Mouse (Mus musculus): ENCODE measurements around the gene Rasgef1b. TPM values are rescaled to one million over a fixed set of nuclear protein-coding genes. Genes with fewer than 3 reads are reported as not detected.

Gene Rasgef1b
- polyA plus RNA-seq, 1 experiment from 2014 or later, result 16.3 TPM

DNA sequence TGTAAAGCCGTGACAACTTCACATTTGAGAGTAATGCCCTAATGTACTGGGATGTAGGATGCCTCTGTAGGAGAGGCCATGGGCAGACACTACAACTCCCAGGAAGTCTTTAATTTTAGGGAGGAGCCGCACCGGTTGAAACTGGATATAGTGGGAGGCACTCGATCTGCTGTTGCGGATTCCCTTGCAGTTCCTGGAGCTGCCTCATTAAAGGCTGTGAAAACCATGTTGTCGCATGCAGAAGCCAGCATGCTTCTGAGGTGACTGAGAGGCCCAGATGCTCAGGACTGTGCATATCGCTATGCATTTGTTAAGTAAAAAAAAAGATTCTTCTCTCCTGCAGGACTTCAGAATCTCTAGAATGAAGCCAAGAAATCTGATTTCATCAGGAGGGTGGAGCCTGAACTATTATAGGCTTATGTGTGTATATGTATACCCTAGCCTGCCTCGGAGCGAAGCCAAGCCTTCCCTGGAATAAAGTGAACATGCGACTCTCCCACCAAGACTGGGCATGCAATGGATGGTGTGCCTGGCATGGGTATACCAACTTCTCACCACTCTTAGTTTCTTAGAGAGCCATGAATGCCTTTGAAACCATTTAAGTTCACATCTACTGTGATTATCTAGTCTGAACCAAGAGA, 130.3 kb downstream of the Rasgef1b start:
- WGBS, result 43% methylated on average over 10 of the region's 10 CpGs
- H3K27ac ChIP-seq, result no peak overlapping the region
- H3K9me3 ChIP-seq, result no peaks in the 10 kb centered on the region
- no peak overlapping the region for H3K4me2 ChIP-seq
- no peak; the same call in 1 of the 2 replicates for ATAC-seq (ENCODE audit: borderline replicate concordance, extremely low read depth, low FRiP score, low TSS enrichment)
- no peak overlapping the region for H3K9ac ChIP-seq
- H3K4me3 ChIP-seq, result no peak overlapping the region
- H3K27me3 ChIP-seq, result no peaks in the 10 kb centered on the region
- H3K4me1 ChIP-seq, result peaks cover 11% of the 10 kb centered on the region; the same call in 1 of the 2 replicates
- H3K36me3 ChIP-seq, result no peaks in the 10 kb centered on the region

DNA sequence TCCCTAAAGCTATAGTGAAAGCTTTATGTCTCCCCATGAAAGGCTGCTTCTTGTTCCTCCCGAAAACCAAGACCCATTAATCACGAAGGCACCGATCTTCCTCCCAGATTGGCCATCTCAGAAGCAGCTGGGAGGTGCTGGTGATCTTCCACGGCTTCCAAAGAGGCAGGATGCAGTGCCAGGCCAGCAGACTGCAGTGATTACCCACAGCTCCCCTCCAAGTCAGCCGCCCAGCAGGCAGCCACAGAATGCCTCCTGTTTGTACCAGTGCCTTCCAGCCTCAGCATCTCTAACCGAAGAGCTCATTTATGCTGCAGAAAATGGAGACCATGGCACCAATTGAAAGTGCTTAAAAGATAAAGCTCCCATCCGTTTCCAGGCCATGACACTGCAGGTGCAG, 131.2 kb downstream of the Rasgef1b start:
- Histone ChIP-seq H3K27me3 (no peaks in the 10 kb centered on the region), H3K4me2 (no peak overlapping the region), H3K9ac (no peak overlapping the region), H3K4me1 (peaks cover 11% of the 10 kb centered on the region; the same call in 1 of the 2 replicates), H3K27ac (no peak overlapping the region), H3K9me3 (no peaks in the 10 kb centered on the region), H3K4me3 (no peak overlapping the region), H3K36me3 (no peaks in the 10 kb centered on the region)
- no peak for ATAC-seq (ENCODE audit: borderline replicate concordance, extremely low read depth, low FRiP score, low TSS enrichment)
- WGBS, result 40% methylated on average over 7 of the region's 7 CpGs

DNA sequence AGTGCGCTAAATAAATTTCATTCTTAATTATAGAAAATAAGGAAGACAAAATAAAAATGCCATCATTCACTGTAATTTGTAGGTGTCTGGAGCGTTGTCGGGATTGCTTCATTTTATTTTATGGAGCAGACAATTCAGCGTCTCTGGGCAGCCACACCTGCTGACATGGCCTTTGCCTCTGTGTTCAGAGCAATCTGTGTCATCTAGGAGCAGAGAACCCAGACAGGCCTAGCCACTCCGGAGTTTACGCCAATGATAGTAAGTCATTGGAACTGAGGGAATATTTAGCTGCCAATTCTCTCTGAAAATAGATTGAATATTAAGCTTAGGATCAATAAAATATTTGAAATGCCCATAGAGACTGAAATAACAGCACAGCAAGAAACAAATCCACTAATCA, 137.5 kb downstream of the Rasgef1b start:
- Histone ChIP-seq H3K9me3 (no peaks in the 10 kb centered on the region), H3K36me3 (no peaks in the 10 kb centered on the region), H3K4me3 (no peak overlapping the region), H3K9ac (no peak overlapping the region), H3K4me1 (no peaks in the 10 kb centered on the region), H3K27ac (no peak overlapping the region), H3K27me3 (no peaks in the 10 kb centered on the region), H3K4me2 (no peak overlapping the region)
- 80% methylated on average over 6 of the region's 6 CpGs for WGBS
- ATAC-seq (ENCODE audit: borderline replicate concordance, extremely low read depth, low FRiP score, low TSS enrichment), result no peak

DNA sequence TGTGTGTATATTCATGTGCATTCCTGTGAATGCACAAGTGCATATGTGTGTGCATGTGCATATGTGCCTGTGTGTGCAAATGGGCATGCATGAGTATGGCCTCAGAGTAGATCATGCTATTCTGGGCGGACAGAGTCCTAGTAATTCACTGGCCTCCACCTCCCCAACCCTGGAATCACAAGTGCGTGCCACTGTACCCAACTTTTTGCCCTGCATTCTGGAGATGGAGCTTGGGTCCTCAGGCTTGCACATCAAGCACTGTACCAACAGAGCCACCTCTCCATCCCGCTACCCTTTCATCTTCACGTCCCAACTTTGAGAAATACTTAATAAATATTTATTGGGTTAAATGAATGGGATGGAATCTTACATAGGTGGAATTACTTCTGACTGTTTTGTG, 138.3 kb downstream of the Rasgef1b start:
- no peak for ATAC-seq (ENCODE audit: borderline replicate concordance, extremely low read depth, low FRiP score, low TSS enrichment)
- Histone ChIP-seq H3K9ac (no peak overlapping the region), H3K27me3 (no peaks in the 10 kb centered on the region), H3K36me3 (no peaks in the 10 kb centered on the region), H3K9me3 (no peaks in the 10 kb centered on the region), H3K4me1 (no peaks in the 10 kb centered on the region), H3K4me3 (no peak overlapping the region), H3K27ac (no peak overlapping the region), H3K4me2 (no peak overlapping the region)
- WGBS, result 83% methylated on average over 4 of the region's 4 CpGs

DNA sequence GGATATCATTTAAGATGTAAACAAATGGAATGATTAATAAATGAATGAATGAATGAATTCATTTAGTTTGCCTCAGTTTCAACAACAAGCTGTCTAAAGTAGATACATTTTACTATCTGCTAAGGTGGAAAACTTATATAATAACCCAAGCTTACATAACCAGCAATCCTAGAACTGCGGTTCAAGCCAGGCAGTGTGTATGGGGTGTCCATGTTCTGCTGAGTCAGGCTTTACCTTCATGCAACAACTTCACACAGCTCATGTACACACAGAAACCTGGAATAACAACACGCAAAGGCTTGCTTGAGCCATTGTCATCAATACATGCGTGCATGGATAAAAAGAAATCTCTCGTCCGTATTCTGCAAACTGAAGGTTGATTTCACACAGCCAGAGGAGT, 140.9 kb downstream of the Rasgef1b start:
- Histone ChIP-seq H3K36me3 (no peaks in the 10 kb centered on the region), H3K27ac (no peak overlapping the region), H3K9me3 (no peaks in the 10 kb centered on the region), H3K9ac (no peak overlapping the region), H3K27me3 (no peaks in the 10 kb centered on the region), H3K4me1 (peaks cover 4% of the 10 kb centered on the region; the same call in 1 of the 2 replicates), H3K4me2 (no peak overlapping the region), H3K4me3 (no peak overlapping the region)
- ATAC-seq (ENCODE audit: borderline replicate concordance, extremely low read depth, low FRiP score, low TSS enrichment), result no peak
- 87% methylated on average over 5 of the region's 5 CpGs for WGBS

DNA sequence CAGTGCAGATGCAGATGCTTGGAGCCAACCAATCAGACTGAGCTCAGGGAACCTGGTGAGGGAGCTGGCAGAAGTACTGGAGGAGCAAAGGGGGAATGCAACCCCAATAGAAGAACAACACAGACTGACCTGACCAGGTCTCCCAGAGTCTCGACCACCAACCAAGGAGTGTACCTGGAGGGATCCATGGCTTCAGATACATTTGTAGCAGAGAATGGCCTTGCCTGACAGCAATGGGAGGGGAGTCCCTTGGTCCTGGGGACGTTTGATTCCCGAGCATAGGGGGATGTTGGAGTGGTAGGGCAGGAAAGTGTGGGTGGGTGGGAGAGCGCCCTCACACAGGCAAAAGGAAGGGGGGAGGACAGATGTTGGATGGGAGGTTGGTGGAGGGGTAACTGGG, 141.3 kb downstream of the Rasgef1b start:
- no peak overlapping the region for H3K4me3 ChIP-seq
- WGBS, result 69% methylated on average over 4 of the region's 4 CpGs

DNA sequence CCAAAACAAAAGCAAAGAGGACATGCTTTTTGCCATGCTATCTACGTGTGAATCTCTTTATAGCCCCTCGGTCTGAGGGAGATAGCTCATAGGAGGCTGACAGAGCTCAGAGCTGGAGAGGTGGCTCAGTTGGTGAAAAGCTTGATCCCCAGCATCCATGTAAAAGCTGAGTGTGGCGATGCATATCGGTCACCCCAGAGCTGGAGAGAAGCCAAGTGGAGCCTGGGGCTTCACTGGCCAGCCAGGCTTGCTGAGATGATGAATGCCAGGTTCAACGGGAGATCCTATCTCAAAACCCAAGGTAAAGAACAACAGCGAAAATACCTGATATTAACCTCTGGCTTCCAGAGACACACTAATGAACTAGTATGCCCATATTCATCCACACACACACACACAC, 142.6 kb downstream of the Rasgef1b start:
- H3K27me3 ChIP-seq, result no peaks in the 10 kb centered on the region
- H3K4me3 ChIP-seq, result no peak overlapping the region
- H3K36me3 ChIP-seq, result no peaks in the 10 kb centered on the region
- H3K9ac ChIP-seq, result no peak overlapping the region
- H3K4me1 ChIP-seq, result peaks cover 9% of the 10 kb centered on the region
- no peak for ATAC-seq (ENCODE audit: borderline replicate concordance, extremely low read depth, low FRiP score, low TSS enrichment)
- 68% methylated on average over 6 of the region's 6 CpGs for WGBS
- no peak overlapping the region for H3K4me2 ChIP-seq
- no peaks in the 10 kb centered on the region for H3K9me3 ChIP-seq
- no peak overlapping the region for H3K27ac ChIP-seq

More for the DNA sequence above, 141.3 kb downstream of the Rasgef1b start:
- Histone ChIP-seq H3K4me1 (peaks cover 4% of the 10 kb centered on the region; the same call in 1 of the 2 replicates), H3K4me2 (no peak overlapping the region), H3K27me3 (no peaks in the 10 kb centered on the region), H3K27ac (no peak overlapping the region), H3K36me3 (no peaks in the 10 kb centered on the region), H3K9ac (no peak overlapping the region), H3K9me3 (no peaks in the 10 kb centered on the region)
- ATAC-seq (ENCODE audit: borderline replicate concordance, extremely low read depth, low FRiP score, low TSS enrichment), result no peak

DNA sequence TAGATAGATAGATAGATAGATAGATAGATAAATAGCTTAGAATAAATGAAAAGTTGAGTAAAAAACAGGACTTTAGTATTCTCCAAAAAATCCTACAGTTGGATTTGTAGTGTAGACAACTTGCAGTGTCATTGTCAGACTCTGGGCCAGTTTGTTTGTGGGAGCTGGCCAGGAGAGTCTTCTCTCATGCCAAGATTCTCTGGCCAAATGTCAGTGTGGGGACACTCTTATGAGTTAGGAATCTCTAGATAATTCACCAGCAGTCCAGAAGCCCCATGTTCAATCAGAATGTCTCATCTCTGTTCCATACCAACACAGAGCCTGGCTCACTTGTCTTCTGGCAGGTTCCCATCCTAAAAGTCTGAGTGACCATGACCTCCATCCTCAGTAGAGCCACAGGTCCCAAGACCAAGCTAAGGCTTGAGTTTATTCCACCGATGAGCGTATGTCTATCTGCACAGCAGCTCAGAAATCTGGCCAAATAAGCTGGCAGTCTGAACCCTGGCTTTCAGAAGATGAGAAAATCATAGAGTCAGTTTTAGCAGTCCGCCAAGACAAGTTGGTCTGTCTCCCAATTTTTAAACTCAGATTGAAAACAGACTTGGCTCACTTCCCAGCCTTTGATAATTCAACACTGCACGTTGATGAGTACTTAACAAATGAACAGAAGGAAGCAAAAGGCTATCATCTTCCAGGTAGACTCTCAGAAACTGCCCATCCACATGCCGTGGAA, 143.5 kb downstream of the Rasgef1b start:
- H3K4me2 ChIP-seq, result no peak overlapping the region
- no peak overlapping the region for H3K9ac ChIP-seq
- no peak for ATAC-seq (ENCODE audit: borderline replicate concordance, extremely low read depth, low FRiP score, low TSS enrichment)
- no peak overlapping the region for H3K27ac ChIP-seq
- H3K27me3 ChIP-seq, result no peaks in the 10 kb centered on the region
- H3K4me1 ChIP-seq, result peaks cover 9% of the 10 kb centered on the region
- H3K9me3 ChIP-seq, result no peaks in the 10 kb centered on the region
- H3K4me3 ChIP-seq, result no peak overlapping the region
- 53% methylated on average over 5 of the region's 5 CpGs for WGBS
- H3K36me3 ChIP-seq, result no peaks in the 10 kb centered on the region

DNA sequence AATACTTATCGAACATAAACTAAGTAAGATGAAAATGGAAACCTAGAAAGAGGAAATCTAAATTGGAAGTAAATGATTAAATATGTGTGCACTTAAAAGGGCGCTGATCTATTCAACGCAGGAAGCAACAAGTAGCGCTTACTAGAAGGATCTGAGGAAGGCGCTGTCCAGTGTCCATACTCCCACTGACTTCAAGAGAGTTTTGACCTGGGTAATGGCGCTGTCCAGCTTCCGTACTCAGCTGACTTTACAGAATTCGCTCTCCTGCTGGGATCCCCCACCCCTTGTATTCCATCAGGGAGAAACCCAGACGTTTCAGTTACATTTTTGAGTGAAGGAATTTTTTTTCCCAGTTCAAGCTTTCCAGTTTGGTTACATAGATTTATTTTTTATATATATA, 144.6 kb downstream of the Rasgef1b start:
- Histone ChIP-seq H3K9me3 (no peaks in the 10 kb centered on the region), H3K27ac (no peak overlapping the region), H3K4me3 (no peak overlapping the region), H3K9ac (no peak overlapping the region), H3K4me1 (peaks cover 9% of the 10 kb centered on the region), H3K27me3 (no peaks in the 10 kb centered on the region), H3K36me3 (no peaks in the 10 kb centered on the region), H3K4me2 (no peak overlapping the region)
- no peak for ATAC-seq (ENCODE audit: borderline replicate concordance, extremely low read depth, low FRiP score, low TSS enrichment)
- WGBS, result 67% methylated on average over 9 of the region's 9 CpGs

DNA sequence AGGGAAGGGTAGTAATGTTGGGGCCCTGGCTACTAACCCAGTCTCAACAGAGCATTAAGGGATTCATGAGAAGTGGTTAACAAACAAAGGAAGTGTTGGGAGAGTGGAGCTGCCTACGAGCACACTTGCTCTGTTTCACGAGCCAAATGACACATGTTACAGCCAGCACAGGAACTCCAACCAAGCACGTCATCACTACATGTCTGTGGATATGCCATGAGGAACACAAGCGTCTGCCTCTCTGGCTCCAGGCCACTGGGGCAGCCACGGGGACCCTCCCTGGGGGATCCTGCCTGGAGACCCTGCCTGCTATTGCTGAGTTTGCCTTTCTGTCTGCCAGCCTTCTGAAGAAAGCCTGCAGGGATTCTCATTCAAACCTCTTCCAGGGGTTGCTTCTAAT, 146.8 kb downstream of the Rasgef1b start:
- H3K4me3 ChIP-seq, result no peak overlapping the region
- H3K36me3 ChIP-seq, result no peaks in the 10 kb centered on the region
- H3K27me3 ChIP-seq, result no peaks in the 10 kb centered on the region
- H3K9ac ChIP-seq, result no peak overlapping the region
- no peak overlapping the region for H3K27ac ChIP-seq
- 13% methylated on average over 5 of the region's 5 CpGs for WGBS
- H3K4me1 ChIP-seq, result peaks cover 9% of the 10 kb centered on the region
- H3K4me2 ChIP-seq, result no peak overlapping the region
- ATAC-seq (ENCODE audit: borderline replicate concordance, extremely low read depth, low FRiP score, low TSS enrichment), result no peak; the same call in 1 of the 2 replicates
- no peaks in the 10 kb centered on the region for H3K9me3 ChIP-seq

DNA sequence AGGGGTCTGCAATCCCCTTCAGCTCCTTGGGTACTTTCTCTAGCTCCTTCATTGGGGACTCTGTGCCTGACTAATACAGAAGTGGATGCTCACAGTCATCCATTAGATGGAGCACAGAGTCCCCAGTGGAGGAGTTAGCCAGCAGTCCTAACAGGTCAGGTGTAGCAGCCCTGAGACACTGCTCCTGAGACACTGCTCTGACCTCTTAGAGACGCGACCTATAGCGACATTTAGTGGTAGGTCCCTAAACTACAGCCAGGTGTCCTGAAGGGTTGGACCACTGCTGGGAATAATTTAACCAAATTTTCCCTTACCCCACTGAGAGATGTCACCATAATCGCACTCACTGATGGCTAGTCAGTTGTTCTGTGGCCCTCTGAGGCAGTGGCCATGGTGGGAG, 150.2 kb downstream of the Rasgef1b start:
- no peaks in the 10 kb centered on the region for H3K27me3 ChIP-seq
- H3K4me2 ChIP-seq, result no peak overlapping the region
- WGBS, result 12% methylated on average over 4 of the region's 4 CpGs
- no peak overlapping the region for H3K9ac ChIP-seq
- no peak overlapping the region for H3K27ac ChIP-seq
- H3K4me1 ChIP-seq, result peaks cover 5% of the 10 kb centered on the region; the same call in 1 of the 2 replicates
- ATAC-seq (ENCODE audit: borderline replicate concordance, extremely low read depth, low FRiP score, low TSS enrichment), result no peak
- H3K4me3 ChIP-seq, result no peak overlapping the region
- no peaks in the 10 kb centered on the region for H3K36me3 ChIP-seq
- H3K9me3 ChIP-seq, result no peaks in the 10 kb centered on the region

DNA sequence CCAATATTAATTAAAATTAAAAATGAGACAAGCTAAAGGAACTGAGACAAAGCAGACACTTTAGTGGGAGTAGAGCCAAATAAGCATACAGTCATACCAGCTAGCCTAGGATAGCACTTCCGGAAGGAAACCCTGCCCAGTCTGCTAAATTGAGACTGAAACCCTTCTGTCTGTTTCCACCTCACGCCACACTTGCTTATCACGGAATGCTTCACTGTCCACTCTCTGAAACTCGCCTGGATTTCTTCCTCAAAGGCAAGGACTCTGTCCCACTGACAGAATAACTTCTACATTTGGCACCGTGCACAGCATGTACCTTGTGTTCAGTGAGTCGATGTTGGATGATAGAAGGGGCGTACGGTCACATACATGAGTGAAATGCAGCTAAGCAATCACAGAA, 153.0 kb downstream of the Rasgef1b start:
- H3K4me3 ChIP-seq, result no peak overlapping the region
- WGBS, result 61% methylated on average over 8 of the region's 8 CpGs
- H3K36me3 ChIP-seq, result no peaks in the 10 kb centered on the region
- no peak overlapping the region for H3K9ac ChIP-seq
- H3K27ac ChIP-seq, result no peak overlapping the region
- no peaks in the 10 kb centered on the region for H3K27me3 ChIP-seq
- 0 out of 2 replicates have a peak, but pooled peaks cover 1% of the 10 kb centered on the region for H3K4me1 ChIP-seq
- no peaks in the 10 kb centered on the region for H3K9me3 ChIP-seq
- no peak overlapping the region for H3K4me2 ChIP-seq
- no peak for ATAC-seq (ENCODE audit: borderline replicate concordance, extremely low read depth, low FRiP score, low TSS enrichment)
